Mouse (Mus musculus) left cerebral cortex, adult 18-20 months (tissue): Measurements from ENCODE around the gene Enkd1. TPM values are rescaled to one million over a fixed set of nuclear protein-coding genes. Genes with fewer than 3 reads are reported as not detected.

ENCODE experiments used
- DNase-seq, 2 experiments: peaks; one replicate each; pipeline ENCODE4 v3.0.0; 2021 to 2022; ENCODE audit warnings: low spot score in 2 of 2, mixed read lengths in 1 of 2
- total RNA-seq, 2 experiments: library from RNA; stranded (reverse); gene quantifications; 2 replicates each; pipeline ENCODE4 v1.2.3; 2021

The Enkd1 gene
- total RNA-seq, 2 experiments from 2014 or later: 9.5 to 11.2 TPM

DNA sequence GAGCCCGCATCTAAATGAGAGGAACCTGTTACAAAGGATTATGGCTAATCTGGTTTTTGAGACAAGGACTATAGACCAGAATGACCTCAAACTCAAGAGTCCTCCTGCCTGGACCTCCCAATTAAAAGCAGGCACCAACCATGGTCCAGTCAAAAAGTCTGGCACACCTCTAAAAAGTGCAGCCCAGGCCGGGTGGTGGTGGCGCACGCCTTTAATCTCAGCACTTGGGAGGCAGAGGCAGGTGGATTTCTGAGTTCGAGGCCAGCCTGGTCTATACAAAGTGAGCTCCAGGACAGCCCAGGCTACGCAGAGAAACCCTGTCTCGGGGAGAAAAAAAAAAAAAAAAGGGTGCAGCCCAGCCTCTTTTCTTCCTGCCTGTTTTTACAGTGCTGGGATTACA is 22.7 kb downstream of the Enkd1 start:
- no peak for DNase-seq

GRCm38 (mm10) chr8:105677891-105678290 is 30.1 kb downstream of the Enkd1 start:
- DNase-seq: no peak

DNA sequence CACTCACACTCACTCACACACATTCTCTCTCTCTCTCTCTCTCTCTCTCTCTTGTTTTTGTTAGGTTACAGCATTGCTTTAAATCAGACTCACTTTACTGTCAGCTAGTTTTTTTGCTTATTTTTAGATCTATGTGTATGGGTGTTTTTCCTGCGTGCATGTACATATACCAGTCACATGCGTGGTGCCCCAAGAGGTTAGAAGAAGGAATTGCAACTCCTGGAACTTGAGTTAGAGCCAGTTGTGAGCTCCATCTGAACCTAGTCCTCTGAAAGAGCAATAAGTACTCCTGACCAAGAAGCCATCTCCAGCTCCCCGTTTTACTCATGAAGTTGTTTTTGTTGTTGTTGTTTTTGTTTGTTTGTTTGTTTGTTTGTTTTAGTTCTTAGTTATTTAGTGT is 46.8 kb downstream of the Enkd1 start:
- DNase-seq: no peak

DNA sequence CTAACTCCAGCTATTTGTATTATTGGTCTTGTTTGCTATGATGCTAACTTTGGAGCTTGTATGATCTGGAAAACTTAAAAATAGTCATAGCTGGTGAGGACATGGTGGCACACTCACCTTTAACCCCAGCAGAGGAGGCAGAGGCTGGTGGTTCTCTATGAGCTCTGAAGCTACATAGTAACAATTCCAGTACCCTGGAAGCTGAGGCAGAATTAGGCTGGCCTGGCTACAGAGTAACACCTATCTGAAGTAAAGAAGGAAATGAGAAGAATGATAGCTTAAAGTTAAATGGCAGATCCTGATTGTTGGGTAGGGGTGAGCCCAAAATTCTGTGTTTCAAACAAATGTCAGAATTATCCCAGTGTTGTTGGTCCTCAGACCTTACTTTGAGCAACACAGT is 50.4 kb downstream of the Enkd1 start:
- DNase-seq: no peak

Other genes starting within 250 kb of the Enkd1 start
- gene Tppp3, start 236.7 kb downstream of the Enkd1 start, total RNA-seq: 10 to 100 TPM; 47.0 to 48.3 TPM
- gene Zdhhc1, start 211.3 kb downstream of the Enkd1 start, total RNA-seq: 10 to 100 TPM; 41.8 to 42.5 TPM
- gene Hsd11b2, start 189.5 kb downstream of the Enkd1 start, total RNA-seq: not detected
- 100 to 1,000 TPM; 306 to 326 TPM for gene Atp6v0d1, start 142.2 kb downstream of the Enkd1 start, total RNA-seq
- gene Ripor1, start 103.0 kb downstream of the Enkd1 start, total RNA-seq: 10 to 100 TPM; 70.6 to 84.6 TPM
- 10 to 100 TPM; 68.0 to 68.4 TPM for gene Ctcf, start 71.6 kb downstream of the Enkd1 start, total RNA-seq
- not detected for gene Agrp, start 70.8 kb downstream of the Enkd1 start, total RNA-seq
- 10 to 100 TPM; 60.0 to 64.6 TPM for gene Carmil2, start 21.9 kb downstream of the Enkd1 start, total RNA-seq
- gene Acd, start 7.1 kb downstream of the Enkd1 start, total RNA-seq: 10 to 100 TPM; 53.7 to 57.3 TPM
- gene Pard6a, start 7.1 kb downstream of the Enkd1 start, total RNA-seq: 10 to 100 TPM; 41.2 to 46.1 TPM
- gene 4933405L10Rik, start 555 bp downstream of the Enkd1 start, total RNA-seq: under 1 TPM in 1 of 2 experiments, not detected in 1; 0.49 TPM
- gene Gfod2, start 50.5 kb upstream of the Enkd1 start, total RNA-seq: 10 to 100 TPM; 23.4 to 23.5 TPM
- gene Ranbp10, start 119.1 kb upstream of the Enkd1 start, total RNA-seq: 10 to 100 TPM; 22.6 to 22.9 TPM
- gene Tsnaxip1, start 119.5 kb upstream of the Enkd1 start, total RNA-seq: under 1 TPM in 1 of 2 experiments, not detected in 1; 0.26 TPM
- gene Cenpt, start 145.1 kb upstream of the Enkd1 start, total RNA-seq: 10 to 100 TPM; 14.1 to 18.1 TPM
- 10 to 100 TPM; 40.8 to 41.6 TPM for gene Thap11, start 146.9 kb upstream of the Enkd1 start, total RNA-seq
- 10 to 100 TPM; 24.8 to 29.0 TPM for gene Nutf2, start 152.4 kb upstream of the Enkd1 start, total RNA-seq
- 10 to 100 TPM; 62.8 to 65.0 TPM for gene Edc4, start 172.7 kb upstream of the Enkd1 start, total RNA-seq
- gene Nrn1l, start 185.4 kb upstream of the Enkd1 start, total RNA-seq: 1 to 10 TPM; 3.6 to 4.1 TPM
- 1 to 10 TPM; 6.6 to 7.6 TPM for gene Pskh1, start 192.2 kb upstream of the Enkd1 start, total RNA-seq
- gene Ctrl, start 225.7 kb upstream of the Enkd1 start, total RNA-seq: 1 to 10 TPM; 1.9 to 2.4 TPM
- gene Psmb10, start 230.2 kb upstream of the Enkd1 start, total RNA-seq: 10 to 100 TPM; 92.9 to 93.3 TPM
- gene Lcat, start 235.2 kb upstream of the Enkd1 start, total RNA-seq: 10 to 100 TPM; 22.8 to 26.4 TPM